ENCODE assay signal across 17 mouse cellular contexts in the genomic region with DNA sequence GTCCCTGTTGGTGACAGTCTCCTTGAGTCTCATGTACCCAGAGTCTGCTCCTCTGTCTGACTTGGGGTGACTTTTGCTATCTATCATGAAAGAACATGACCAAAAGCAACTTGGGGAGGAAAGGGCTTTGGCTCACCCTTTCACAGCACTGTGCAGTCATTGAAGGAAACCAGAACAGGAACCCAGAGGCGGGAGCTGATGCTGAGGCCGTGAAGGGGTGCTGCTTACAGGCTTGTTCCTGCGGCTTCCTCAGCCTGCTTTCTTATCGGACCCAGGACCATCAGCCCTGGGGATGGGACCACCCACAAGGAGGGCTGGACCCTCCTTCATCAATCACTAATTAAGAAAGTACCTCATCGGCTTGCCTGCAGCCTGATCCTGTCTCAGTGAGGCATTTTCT. TPM values are rescaled to one million over a fixed set of nuclear protein-coding genes. Genes with fewer than 3 reads are reported as not detected.
"Had no signal": no experiment of that assay in that cellular context is flagged by ENCODE, and none has a peak within 500 bp of the region (broad histone marks: within the 10 kb centered on the region; RNA-seq: fewer than 3 reads in every experiment).

No protein-coding gene starts in this region.

- H3K4me1 ChIP-seq: intestine, embryonic 15.5 days; neural tube, embryonic 12.5 days; stomach, embryonic 15.5 days had no signal

- H3K9me3 ChIP-seq: intestine, embryonic 15.5 days; limb, embryonic 15.5 days; liver, embryonic 15.5 days; midbrain, embryonic 15.5 days; stomach, embryonic 15.5 days had no signal

- H3K27me3 ChIP-seq: intestine, embryonic 15.5 days; limb, embryonic 15.5 days; midbrain, embryonic 15.5 days; neural tube, embryonic 12.5 days; stomach, embryonic 15.5 days had no signal

- H3K27ac ChIP-seq: intestine, embryonic 15.5 days; limb, embryonic 15.5 days; liver, embryonic 15.5 days; midbrain, embryonic 15.5 days; neural tube, embryonic 12.5 days; stomach, embryonic 15.5 days had no signal

- H3K4me2 ChIP-seq: intestine, embryonic 15.5 days; limb, embryonic 15.5 days; lung, embryonic 14.5 days; midbrain, embryonic 15.5 days; neural tube, embryonic 12.5 days; stomach, embryonic 15.5 days had no signal

- H3K9ac ChIP-seq: intestine, embryonic 15.5 days; limb, embryonic 15.5 days; liver, embryonic 15.5 days; lung, embryonic 14.5 days; midbrain, embryonic 15.5 days; neural tube, embryonic 12.5 days; stomach, embryonic 15.5 days had no signal

- H3K36me3 ChIP-seq: intestine, embryonic 15.5 days; liver, embryonic 15.5 days; stomach, embryonic 15.5 days had no signal

- ATAC-seq: intestine, embryonic 15.5 days; midbrain, embryonic 15.5 days had no signal

- H3K4me3 ChIP-seq: intestine, embryonic 15.5 days; layer of hippocampus, adult 2 months; limb, embryonic 15.5 days; liver, embryonic 15.5 days; midbrain, embryonic 15.5 days; neural tube, embryonic 12.5 days; stomach, embryonic 15.5 days had no signal

- DNase-seq: kidney, adult 18-20 months; kidney, postnatal 10 days; left cerebral cortex, postnatal 4 days; lung, postnatal 10 days; lung, postnatal 4 days; thymus, postnatal 14 days had no signal

RNA-seq across cellular contexts. Expression of gene F7, which starts 49.1 kb away (rescaled TPM):
- total RNA-seq: left cerebral cortex, postnatal 10 days; monocyte, adult 5-6 weeks had no signal
- polyA plus RNA-seq: kidney, embryonic 14.5 days; limb, embryonic 15.5 days; midbrain, embryonic 15.5 days had no signal
